Mouse (Mus musculus): ENCODE measurements around the gene Paqr9. TPM values are rescaled to one million over a fixed set of nuclear protein-coding genes. Genes with fewer than 3 reads are reported as not detected.

The Paqr9 gene
- total RNA-seq, 2 experiments from 2014 or later: 2.0 to 3.2 TPM

DNA sequence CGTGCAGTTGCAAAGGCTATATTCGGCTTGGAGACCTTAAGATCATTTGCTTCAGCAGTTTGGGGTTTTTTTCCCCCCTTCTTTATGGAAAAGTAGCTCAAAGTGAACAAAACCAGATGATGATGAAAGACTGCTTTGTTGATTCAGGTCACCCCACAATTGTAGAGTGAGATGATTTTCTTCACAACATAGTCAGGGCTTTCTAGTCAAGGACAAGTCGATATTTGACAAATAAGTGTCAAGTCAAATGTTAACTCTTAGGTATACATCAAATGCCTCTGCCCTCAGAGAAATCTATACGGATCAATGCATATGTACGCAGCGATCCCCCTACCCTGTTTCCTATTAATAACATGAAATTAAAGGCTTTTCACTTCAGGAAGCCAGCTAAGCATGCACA lies 17.0 kb upstream of the Paqr9 start:
- DNase-seq (ENCODE audit: low spot score): no peak

DNA sequence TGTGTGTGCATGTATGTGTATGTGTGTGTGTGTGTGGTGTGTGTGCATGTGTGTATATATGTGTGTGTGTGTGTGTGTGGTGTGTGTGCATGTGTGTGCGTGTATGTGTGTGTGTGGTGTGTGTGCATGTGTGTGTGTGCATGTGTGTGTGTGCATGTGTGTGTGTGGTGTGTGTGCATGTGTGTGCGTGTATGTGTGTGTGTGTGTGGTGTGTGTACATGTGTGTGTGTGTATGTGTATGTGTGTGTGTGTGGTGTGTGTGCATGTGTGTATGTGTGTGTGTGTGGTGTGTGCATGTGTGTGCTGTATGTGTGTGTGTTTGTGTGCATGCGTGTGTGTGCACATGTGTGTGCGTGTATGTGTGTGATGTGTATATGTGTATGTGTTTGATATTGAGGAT lies 14.9 kb upstream of the Paqr9 start:
- no peak for DNase-seq (ENCODE audit: low spot score)

DNA sequence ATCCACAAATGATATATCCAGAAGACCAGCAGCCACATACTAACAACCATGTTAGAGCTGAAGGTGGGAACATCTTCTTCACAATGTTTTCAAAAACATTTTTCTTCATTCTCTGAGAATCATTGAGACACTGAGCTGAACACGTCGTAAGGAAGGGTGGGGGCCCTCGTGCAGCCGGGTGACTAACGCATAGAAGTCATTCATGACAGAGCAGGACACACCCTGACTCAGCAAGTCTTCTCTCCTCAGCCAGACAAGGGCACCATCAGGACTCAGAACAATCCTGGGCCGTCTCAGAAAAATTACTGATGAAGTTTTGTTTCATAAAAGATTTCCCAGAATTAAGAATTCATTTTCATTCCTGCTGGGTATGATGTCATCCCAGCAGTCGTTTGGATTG lies 12.8 kb upstream of the Paqr9 start:
- no peak for DNase-seq (ENCODE audit: low spot score)

DNA sequence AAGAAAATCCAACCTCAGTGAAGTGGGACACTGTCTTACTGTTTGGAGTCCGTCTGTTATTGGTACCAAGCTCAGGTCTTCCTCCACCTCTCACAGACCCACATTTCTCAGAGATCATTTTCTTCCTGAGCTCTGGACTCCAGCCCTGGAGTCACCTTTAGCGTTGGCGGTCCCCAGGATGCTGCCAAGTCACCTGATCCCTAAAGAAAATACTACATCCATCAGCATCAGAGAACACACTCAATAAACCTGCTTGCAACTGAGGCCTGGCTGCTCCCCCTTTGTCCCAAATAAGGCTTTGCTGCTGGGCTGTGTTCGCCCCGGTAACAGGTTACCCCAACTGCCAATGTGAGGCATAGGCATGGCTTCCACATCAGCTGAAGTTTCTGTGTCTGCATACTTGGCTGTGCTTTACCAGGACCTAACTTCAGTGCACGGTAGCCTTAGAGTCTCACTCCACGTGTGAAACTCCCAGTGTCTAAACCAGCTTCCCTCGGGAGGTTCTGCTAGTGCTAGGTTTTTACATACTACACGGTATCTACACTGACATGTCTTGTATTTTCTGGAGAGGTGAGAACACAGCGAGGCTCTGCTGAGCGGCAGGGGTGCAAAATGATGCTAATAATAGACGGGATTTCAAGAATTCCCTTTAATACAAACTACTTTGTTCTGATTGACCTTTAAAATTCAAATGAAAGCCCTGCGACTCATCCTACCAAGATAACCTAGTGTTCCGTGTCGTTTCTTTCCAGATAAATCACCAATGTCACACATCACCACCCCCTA lies 9.6 kb upstream of the Paqr9 start:
- no peak for DNase-seq (ENCODE audit: low spot score)

DNA sequence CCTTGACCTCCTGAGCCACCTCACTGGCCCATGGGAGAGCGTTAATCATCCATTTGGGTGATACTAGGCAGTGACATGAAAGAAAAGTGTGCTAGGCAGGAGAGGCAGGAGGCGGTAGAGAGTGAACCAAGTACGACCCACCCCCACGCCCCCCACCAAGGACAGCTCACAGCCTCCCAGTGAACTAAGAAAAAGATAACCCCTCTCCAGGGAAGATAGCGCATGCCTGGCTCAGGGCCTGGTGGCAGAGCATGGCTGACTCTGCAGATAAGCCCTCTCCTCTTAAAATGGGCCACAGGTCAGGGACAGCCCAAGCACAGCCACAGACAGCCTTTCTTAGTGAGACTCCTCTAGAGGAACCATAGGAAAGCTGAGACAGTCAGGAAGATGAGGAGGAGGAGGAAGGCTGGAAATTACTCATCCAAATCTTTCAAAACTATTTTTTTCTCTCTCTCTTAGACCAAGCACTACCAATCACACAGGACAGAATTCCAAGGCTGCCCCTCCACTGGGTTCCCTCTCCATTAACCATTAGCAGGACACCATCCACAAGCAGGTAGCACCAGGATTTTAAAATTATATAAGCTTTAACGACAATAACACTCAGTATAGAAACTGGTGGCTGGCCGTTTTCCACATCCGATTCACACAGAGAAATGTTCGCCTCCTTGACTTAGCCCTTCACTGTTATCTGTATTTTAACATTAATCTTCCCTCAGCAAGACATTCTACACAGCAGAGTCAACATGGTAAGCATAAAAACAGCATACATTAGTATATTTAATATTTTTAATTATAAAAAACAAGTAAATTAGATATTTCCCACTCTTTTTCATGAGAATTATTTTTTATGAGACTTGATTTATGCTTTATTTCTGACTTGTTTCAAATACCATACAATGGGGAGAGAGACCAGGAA lies 8.3 kb upstream of the Paqr9 start:
- no peak for DNase-seq (ENCODE audit: low spot score)

DNA sequence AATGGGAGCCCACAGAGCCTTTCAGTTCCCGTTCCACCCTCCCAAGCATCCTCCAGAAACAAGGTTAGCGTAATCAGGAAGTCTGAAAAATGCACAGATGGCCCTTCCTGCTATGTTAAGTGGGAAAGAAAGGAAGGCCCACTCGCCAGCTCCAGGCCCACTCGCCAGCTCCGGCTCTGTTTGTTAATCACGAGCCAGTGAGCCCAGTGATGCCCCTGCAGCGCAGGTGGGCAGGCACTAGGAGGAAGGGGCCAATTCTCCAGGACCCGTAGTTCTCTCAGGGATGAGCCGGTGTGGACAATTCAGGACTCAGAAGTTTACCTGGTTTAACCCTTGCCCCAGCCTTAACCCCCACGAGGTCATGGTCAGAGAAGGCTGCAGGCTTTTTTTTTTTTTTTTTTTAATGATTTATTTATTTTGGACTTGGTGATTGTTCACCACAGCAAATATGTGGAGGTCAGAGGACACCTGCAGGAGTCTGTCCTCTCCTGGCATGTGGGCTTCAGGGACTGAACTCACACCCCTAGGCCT lies 7.2 kb upstream of the Paqr9 start:
- no peak for DNase-seq (ENCODE audit: low spot score)

DNA sequence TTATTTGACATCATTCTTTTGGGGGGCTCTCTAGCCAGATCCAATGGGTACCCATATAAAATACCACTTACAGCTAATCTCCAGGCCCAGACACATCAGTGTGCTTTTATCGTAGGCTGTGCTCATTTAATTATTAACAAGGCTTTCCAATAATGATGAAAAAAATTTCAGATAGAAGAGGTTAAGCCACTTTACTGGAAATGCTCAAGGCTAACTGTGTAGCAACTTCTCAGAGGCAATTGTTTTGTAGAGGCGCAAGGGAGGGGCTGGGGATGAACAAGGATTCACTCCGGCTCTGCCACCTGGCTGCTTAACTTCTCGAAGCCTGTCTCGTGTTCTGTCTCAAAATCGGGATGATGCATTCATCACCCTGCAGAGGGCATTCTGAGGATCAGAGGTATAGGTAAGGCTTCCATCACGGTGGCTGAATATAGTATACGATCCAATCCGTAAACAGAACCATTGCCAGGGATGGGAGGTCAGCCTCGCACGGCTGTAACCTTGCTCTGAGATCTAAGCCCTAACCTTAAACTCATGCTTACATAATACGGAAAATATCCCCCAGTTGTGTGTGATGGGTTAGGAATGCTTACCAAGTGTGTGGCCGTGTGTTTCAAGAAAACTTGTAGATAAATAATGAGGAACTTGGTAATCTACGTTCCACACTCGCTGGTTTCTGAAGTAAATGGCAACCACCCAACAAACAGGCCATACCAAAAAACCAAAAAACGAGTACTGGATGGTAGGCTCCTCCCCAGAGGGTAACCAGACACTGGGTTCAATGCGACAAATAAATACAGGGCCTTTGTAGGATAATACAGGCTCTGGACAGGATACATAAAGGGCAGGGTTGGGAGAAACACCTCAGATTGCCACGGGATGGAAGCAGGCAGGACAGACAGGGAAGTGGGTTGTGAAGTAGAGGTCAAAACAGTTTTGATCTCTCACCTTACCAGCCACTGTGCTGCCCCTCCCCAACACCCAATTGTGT lies 4.9 kb upstream of the Paqr9 start:
- DNase-seq (ENCODE audit: low spot score): no peak

DNA sequence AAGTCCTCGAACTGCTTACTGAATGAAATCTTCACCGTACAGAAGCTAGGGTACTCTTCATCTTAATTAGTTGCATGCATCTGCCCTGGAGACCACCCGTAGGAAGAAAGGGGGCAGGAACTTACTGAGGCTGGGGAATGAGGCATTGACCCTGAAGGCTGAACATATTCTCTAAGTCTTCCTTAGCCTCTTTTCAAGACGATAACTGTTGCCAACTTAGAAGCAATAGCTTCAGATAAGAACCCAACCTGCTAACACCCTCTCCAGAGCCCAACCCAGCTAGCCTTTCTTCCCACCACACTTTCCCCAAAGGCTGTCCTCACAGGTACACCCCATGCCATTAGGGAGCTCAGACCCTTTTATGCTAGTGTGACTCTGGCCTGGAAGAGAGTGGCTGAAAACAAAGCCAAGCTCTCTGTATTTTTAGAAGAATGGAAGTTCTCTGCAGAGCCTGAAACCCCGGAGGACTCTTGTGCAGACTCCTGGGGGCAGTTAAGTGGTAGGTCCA lies 4.2 kb upstream of the Paqr9 start:
- DNase-seq (ENCODE audit: low spot score): no peak

DNA sequence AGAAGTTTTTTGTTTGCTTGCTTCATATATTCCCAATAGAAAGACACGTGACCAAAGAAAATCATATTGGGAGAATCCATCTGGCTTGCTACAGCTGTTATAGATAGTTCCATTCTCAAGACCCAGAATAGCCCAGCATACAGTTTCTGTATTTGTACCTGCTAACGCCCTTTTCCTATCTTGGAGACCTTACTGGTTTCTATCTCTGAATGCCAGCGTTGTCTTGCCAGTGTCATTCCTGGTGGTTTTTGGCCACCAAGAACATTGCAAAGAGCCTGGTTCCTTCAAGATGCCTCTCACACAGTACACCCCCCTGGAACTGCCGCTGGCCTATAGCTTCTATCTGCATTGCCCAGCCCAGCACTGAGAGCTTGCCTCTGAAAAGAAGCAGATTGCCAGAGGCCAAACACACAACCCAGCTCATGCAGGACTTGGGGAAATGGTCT lies 3.4 kb upstream of the Paqr9 start:
- no peak for DNase-seq (ENCODE audit: low spot score)

DNA sequence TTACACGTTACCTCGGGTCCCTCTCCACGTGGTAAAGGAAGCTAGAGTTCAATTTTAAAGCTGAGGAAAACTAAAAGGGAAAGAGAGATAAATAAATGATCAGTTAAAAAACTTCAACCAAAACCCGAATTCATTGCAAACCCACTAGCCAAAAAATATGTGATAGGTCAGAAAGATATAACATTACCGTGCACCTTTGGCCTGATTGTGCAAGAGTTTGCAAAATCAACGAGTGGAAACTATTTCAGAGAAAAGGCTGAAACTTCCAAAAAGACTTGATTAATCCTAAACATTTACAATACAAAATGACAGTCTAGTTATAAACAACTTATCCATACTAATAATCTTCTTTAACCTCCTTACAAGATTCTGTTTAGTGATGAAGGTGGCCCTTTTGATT lies 1.7 kb upstream of the Paqr9 start:
- DNase-seq (ENCODE audit: low spot score): no peak

DNA sequence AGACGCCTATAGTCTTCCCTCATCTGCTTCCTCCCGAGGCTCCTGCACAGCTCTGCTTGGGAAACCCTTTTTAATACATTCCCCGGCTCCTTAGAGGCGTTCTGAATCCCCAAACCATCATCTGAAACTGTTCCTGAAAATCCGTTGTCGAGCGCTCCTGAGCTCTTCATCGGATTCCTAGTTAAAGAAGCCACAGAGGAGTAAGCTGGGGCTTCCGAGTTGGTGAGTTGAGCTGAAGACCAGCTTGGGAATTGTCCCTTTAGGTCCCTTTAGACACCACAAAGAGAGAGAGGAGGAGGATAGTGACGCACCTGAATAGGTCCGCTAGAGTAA lies 765 bp upstream of the Paqr9 start:
- DNase-seq (ENCODE audit: low spot score): no peak

DNA sequence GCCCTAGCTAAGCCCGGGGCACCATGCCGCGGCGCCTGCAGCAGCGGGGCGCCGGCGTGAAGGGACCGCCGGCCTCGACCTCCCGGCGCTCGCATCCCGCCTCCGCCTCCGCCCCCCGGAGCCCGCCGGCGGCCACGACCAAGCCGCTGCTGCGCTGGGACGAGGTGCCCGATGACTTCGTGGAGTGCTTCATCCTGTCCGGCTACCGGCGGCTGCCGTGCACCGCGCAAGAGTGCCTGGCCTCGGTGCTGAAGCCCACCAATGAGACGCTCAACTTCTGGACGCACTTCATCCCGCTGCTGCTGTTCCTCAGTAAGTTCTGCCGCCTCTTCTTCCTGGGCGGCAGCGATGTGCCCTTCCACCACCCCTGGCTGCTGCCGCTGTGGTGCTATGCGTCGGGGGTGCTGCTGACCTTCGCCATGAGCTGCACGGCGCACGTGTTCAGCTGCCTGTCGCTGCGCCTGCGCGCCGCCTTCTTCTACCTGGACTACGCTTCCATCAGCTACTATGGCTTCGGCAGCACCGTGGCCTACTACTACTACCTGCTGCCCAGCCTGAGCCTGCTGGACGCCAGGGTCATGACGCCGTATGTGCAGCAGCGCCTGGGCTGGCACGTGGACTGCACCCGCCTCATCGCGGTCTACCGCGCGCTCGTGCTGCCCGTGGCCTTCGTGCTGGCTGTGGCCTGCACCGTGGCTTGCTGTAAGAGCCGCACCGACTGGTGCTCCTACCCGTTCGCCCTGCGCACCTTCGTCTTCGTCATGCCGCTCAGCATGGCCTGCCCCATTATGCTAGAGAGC lies 679 bp downstream of the Paqr9 start:
- no peak for DNase-seq (ENCODE audit: low spot score)

DNA sequence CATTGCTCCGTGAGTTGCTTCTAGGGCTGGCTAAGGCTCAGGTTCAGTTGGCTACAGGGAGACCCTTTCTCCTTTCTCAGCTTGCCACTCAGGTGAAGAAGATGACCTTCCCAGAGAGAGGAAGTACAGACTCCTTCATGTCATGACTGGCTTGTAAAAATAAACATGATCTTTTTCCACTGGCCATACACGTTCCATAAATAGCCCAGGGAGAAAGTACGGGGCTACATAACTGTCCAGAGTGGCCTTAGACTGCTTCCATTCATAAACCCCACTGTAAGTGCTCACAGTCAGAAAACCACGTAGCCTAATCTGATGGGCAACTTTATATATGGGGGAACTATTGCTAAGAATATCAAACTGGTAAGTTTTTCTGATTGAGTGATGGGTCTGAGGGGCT lies 4.6 kb downstream of the Paqr9 start:
- peak; percentile 26 for DNase-seq (ENCODE audit: low spot score)

DNA sequence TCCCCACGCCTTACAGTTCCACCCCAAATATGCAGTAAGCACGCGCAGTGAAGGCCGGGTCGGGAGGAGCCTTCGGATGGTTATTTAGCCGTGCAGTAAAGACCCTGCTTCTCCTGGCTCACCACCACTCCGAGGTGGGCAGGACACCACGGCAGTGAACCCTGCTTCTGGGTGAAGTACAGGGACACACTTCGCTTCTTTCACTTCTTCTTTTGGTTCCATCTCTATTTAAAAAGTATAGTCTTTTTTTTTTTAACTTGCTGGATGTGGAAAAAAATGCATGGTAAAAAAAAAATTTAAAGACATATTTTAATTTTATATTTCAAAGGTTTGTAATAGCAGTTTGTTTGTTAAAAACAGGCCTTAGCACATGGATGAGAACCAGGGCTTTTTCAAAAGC lies 6.9 kb downstream of the Paqr9 start:
- DNase-seq (ENCODE audit: low spot score): no peak

DNA sequence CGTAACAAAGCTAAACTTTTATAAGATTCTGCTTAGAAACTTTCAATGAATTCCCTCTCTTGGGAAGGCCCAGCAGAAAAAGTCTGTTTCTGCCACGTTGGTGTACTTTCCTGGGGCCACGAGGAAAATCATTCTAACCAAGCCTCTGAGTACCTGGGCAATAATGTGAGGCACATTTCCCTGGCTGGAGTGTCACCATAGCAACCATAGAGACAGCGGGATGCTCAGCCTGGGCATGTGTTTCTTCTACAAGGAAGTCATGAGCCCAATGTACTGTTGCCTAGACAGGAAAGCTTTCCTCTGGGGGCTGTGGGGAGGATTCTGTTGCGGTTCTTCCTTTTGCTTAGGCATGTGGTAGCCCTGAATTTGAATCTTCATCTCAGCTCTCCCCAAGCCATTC lies 7.5 kb downstream of the Paqr9 start:
- no peak for DNase-seq (ENCODE audit: low spot score)

DNA sequence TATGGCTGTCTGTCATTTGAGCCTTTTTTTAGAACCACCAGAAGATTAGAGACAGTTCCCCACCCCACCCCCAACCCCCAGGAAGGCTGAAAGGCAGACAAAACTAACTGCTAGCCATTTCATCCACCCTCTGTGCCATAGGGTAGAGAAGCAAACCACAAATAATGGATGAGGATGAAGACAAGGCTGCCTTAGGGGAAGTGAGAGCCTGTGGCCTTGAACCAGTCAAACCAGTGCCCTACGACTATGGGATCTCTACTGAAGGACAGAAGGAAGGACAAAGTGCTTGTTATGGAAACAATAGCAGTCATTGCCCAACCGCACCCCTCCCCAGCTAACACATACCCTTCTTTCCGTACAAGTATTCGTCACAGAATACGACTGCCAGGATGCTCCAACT lies 9.8 kb downstream of the Paqr9 start:
- DNase-seq (ENCODE audit: low spot score): no peak

DNA sequence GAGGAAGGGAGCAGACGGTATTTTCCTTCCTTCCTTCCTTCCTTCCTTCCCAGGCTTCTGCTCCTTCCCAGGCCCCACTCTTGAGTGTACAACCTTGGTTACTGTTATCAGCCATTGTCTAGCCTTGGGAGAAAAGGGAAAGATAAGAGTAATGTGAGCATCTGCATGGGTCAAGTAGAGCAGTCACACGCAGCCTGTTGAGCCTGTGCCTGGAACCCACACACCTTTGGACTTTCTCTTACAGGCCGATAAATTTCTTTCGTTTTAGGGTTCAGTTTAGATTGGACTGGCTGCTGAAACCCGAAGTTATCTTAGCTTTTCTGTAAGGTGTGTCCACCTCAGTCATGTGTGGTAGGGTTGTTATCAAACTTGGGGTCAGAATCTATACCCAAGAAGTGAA lies 10.5 kb downstream of the Paqr9 start:
- DNase-seq (ENCODE audit: low spot score): no peak

DNA sequence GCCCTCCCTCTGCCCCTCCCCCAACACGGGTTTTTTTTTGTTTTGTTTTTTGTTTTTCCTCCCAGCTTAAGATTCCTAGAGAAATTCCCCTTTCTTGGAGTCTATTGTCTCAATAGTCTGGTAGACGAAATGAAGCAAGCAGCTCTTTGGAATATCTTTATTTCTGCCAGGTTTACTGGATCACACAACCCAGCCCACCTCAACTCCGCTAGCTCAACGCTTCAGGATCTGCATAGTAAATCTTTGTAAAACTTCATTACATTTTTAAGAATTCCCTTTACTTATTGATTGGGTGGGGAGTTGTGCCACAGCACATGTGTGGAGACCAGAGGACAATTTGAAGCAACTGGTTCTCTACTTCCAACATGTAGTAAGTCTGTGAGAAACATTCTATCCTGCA lies 11.1 kb downstream of the Paqr9 start:
- DNase-seq (ENCODE audit: low spot score): no peak

DNA sequence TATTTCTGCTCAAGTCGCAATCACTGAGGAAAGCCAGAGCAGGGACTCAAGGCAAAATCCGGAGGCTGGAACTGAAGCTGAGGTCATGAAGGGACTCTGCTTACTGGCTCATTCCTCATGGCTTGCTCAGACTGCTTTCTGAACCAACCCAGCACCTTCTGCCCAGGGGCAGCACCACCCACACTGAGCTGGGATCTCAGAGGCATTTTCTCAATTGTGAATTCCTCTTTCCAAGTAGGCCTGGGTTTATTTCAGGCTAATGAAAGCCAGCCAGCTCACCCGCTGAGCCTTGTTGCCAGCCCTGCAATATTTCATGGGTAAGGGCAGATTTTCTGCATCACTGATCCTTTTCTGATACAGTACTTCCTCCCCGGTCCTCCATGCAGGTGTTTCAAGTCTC lies 12.0 kb downstream of the Paqr9 start:
- no peak for DNase-seq (ENCODE audit: low spot score)

DNA sequence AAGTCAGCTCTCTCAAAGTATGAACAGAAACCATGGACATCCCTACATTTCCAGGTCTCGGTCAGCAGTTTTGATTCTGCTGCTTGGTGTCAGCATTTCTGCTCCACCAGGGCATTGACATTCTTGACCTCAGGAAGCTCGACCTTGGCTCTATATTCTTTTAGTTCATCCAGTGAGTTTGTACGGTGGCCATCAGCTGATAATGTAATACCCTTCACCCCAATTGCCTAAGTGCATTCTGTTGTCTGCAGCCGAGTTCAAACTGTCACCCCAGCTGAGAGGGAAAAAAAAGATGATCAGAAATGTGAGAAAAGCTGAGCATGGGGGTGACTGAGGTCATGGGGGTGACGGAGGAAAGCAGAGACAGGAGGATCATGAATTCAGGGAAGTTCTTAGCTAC lies 13.1 kb downstream of the Paqr9 start:
- DNase-seq (ENCODE audit: low spot score): no peak

Data from gastrocnemius, adult 18-20 months (tissue).